Mouse (Mus musculus): ENCODE results near the gene Stil. TPM values are rescaled to one million over a fixed set of nuclear protein-coding genes. Genes with fewer than 3 reads are reported as not detected.

The Stil gene
- polyA plus RNA-seq, 1 experiment, result 0.72 TPM

- Histone ChIP-seq H3K27me3 (replicated peaks) (no peaks in the 10 kb centered on the region), H3K36me3 (replicated peaks; ENCODE audit: low read length) (peaks cover 69% of the 10 kb centered on the region), H3K9me3 (no peaks in the 10 kb centered on the region), H3K4me3 (replicated peaks) (no peak overlapping the region), H3K4me1 (peaks cover 25% of the 10 kb centered on the region)
- TF ChIP-seq FLI1 (IDR thresholded peaks at IDR 0.05; ENCODE audit: low read length) (no peak), GATA1 (IDR thresholded peaks at IDR 0.05; ENCODE audit: borderline replicate concordance, low read length) (peak; percentile 89; the same call in 2 of the 3 replicates)
Measured at GRCm38 (mm10) chr4:115038242-115038641, 38.3 kb downstream of the Stil start.

DNA sequence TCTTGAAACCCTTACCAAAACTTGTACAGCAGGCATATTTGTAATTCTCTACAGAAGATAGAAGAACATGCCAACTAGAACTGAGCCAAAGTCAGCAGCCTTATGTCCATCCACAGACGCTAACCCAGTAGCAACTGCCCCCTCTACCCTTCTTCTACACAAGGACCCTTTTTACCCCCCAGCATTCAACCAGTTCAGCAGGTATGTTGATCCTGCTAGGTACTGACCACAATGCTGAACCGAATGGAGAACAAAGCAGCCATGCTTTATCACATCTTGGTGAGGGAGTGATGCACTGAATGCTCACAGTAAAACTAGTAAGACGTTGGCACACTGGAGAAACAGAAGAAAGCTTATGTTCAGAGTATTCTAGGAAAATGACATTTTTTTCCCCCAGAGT is 45.7 kb downstream of the Stil start:
- no peak for TF ChIP-seq GATA1 (IDR thresholded peaks at IDR 0.05; ENCODE audit: borderline replicate concordance, low read length)
- Histone ChIP-seq H3K27me3 (replicated peaks) (no peaks in the 10 kb centered on the region), H3K4me3 (replicated peaks) (no peak overlapping the region), H3K9me3 (no peaks in the 10 kb centered on the region), H3K4me1 (peaks cover 57% of the 10 kb centered on the region), H3K36me3 (replicated peaks; ENCODE audit: low read length) (peaks cover 36% of the 10 kb centered on the region)

DNA sequence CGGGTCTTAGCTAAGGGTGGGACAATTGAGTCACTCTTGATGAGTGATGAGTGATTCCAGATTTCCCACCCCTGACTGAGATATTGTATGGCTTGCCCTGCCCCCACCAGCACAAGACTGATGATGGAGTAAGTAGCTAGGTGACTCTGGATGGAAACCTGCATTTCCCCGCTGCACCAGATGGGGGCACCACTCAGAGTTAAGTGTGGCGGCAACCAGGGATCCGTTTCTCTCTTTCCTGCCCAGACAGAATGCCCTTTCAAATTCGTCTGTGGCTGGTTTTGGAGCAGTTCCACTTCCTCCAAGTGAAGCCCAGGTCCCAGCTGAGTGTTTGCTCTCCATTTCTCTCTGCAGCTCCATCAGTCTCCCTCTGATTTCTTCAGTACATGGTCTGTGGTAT is 47.8 kb downstream of the Stil start:
- TF ChIP-seq GATA1 (IDR thresholded peaks at IDR 0.05; ENCODE audit: borderline replicate concordance, low read length) (no peak), FLI1 (IDR thresholded peaks at IDR 0.05; ENCODE audit: low read length) (no peak)
- Histone ChIP-seq H3K9me3 (no peaks in the 10 kb centered on the region), H3K27me3 (replicated peaks) (no peaks in the 10 kb centered on the region), H3K36me3 (replicated peaks; ENCODE audit: low read length) (peaks cover 15% of the 10 kb centered on the region), H3K4me3 (replicated peaks) (peak overlapping the region; percentile 87), H3K4me1 (peaks cover 78% of the 10 kb centered on the region)

DNA sequence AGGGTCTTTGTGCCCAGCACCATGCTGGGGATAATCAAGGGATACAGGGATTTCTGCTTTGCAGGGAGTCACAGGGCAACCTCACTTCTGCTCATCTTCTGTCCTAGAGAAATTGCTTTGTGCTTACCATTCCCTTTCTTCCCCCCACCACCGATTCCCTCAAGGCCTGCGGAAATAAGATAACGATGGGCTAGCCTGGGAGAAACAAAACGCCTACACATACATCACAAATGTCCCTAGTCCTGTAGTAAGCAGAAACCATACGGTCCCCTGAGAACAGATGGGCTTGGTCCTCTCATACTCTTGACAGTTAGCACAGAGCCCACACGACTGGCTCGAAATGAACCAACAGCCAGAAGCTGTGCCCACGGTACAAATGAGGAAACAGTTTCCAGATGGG is 48.2 kb downstream of the Stil start:
- TF ChIP-seq FLI1 (IDR thresholded peaks at IDR 0.05; ENCODE audit: low read length), result no peak
- TF ChIP-seq GATA1 (IDR thresholded peaks at IDR 0.05; ENCODE audit: borderline replicate concordance, low read length), result no peak
- H3K4me1 ChIP-seq, result peaks cover 83% of the 10 kb centered on the region
- H3K27me3 ChIP-seq (replicated peaks), result no peaks in the 10 kb centered on the region
- no peaks in the 10 kb centered on the region for H3K9me3 ChIP-seq
- peaks cover 10% of the 10 kb centered on the region for H3K36me3 ChIP-seq (replicated peaks; ENCODE audit: low read length)
- peak overlapping the region; percentile 87 for H3K4me3 ChIP-seq (replicated peaks)

DNA sequence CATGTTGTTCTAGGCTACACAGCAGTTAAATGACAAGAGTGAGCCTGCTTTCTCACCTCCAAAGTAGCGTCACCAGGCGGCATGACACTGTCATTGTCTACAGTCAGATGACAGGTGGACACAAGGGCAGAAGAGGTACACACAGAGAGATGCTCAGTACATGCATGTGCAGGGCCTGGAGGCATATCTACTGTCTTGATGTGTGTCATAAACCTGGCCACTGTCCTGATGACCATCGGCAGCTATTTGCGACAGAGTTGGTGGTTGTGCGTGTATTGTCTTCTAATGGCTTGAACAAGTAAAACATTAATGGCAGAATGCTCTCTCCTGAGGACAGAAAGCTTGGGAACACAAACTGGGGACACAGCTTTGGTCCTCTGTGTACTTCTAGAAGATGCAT is 51.3 kb downstream of the Stil start:
- Histone ChIP-seq H3K27me3 (replicated peaks) (no peaks in the 10 kb centered on the region), H3K36me3 (replicated peaks; ENCODE audit: low read length) (no peaks in the 10 kb centered on the region), H3K4me3 (replicated peaks) (peak overlapping the region; percentile 81), H3K4me1 (peaks cover 97% of the 10 kb centered on the region), H3K9me3 (no peaks in the 10 kb centered on the region)
- TF ChIP-seq GATA1 (IDR thresholded peaks at IDR 0.05; ENCODE audit: borderline replicate concordance, low read length) (no peak), FLI1 (IDR thresholded peaks at IDR 0.05; ENCODE audit: low read length) (no peak)

DNA sequence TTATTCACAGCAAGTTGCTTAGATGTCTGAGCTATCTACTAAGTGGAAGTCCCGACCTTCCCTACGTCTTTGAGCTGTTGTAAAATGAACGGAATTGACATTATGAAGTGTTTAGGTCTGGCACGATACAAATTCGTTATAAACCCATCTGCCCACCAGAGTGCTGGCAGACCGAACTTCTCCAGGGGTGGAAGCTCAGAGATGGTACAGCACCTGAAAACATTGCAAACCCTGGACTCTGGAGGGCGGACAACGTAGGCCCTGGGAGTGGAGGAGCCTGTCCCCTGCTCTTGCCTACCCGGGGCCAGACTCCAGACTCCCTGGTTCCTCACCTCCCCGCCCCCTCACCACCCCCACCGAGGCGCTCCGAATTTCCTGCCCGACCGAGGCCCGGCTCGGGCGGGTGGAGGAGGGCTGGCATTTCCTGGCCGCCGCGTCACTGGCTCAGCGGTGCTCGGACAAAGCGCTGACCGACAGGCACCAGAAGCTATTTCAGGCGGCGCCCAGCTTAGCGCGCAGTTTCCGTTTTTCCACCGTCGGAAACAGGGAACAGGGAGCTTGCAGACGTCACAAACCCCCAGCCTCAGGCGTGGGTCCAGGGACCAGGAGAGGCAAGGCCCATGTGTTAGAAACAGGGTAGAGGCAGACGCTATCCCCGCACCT is 52.5 kb downstream of the Stil start:
- H3K9me3 ChIP-seq, result no peaks in the 10 kb centered on the region
- H3K4me1 ChIP-seq, result peaks cover 86% of the 10 kb centered on the region
- H3K4me3 ChIP-seq (replicated peaks), result peak overlapping the region; percentile 92
- H3K27me3 ChIP-seq (replicated peaks), result no peaks in the 10 kb centered on the region
- H3K36me3 ChIP-seq (replicated peaks; ENCODE audit: low read length), result no peaks in the 10 kb centered on the region
- TF ChIP-seq GATA1 (IDR thresholded peaks at IDR 0.05; ENCODE audit: borderline replicate concordance, low read length) (no peak), FLI1 (IDR thresholded peaks at IDR 0.05; ENCODE audit: low read length) (no peak)

DNA sequence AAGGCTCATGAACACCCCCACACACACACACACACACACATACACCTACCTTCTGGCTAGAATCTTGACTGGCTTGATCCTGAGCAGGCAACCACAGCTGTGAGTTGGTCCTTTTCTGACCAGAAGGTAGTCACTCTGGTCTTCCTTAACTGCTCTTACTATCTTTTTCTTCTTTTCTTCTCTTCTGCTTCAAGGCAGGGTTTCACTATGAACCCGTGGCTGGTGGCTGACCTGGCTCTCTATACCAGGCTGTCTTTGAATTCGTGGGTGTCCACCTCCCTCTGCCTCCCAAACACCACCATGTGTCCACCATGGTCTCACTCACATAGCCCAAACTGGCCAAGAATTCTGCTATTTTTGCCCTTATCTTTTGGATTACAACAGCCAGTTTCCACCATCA is 55.1 kb downstream of the Stil start:
- no peak for TF ChIP-seq FLI1 (IDR thresholded peaks at IDR 0.05; ENCODE audit: low read length)
- TF ChIP-seq GATA1 (IDR thresholded peaks at IDR 0.05; ENCODE audit: borderline replicate concordance, low read length), result no peak
- no peaks in the 10 kb centered on the region for H3K9me3 ChIP-seq
- peaks cover 3% of the 10 kb centered on the region for H3K36me3 ChIP-seq (replicated peaks; ENCODE audit: low read length)
- peak overlapping the region; percentile 73 for H3K4me3 ChIP-seq (replicated peaks)
- peaks cover 61% of the 10 kb centered on the region for H3K4me1 ChIP-seq
- no peaks in the 10 kb centered on the region for H3K27me3 ChIP-seq (replicated peaks)

GRCm38 (mm10) chr4:115055691-115056090 is 55.7 kb downstream of the Stil start:
- no peak for TF ChIP-seq FLI1 (IDR thresholded peaks at IDR 0.05; ENCODE audit: low read length)
- no peak for TF ChIP-seq GATA1 (IDR thresholded peaks at IDR 0.05; ENCODE audit: borderline replicate concordance, low read length)
- Histone ChIP-seq H3K27me3 (replicated peaks) (no peaks in the 10 kb centered on the region), H3K36me3 (replicated peaks; ENCODE audit: low read length) (peaks cover 10% of the 10 kb centered on the region), H3K9me3 (no peaks in the 10 kb centered on the region), H3K4me3 (replicated peaks) (peak overlapping the region; percentile 94), H3K4me1 (peaks cover 60% of the 10 kb centered on the region)

DNA sequence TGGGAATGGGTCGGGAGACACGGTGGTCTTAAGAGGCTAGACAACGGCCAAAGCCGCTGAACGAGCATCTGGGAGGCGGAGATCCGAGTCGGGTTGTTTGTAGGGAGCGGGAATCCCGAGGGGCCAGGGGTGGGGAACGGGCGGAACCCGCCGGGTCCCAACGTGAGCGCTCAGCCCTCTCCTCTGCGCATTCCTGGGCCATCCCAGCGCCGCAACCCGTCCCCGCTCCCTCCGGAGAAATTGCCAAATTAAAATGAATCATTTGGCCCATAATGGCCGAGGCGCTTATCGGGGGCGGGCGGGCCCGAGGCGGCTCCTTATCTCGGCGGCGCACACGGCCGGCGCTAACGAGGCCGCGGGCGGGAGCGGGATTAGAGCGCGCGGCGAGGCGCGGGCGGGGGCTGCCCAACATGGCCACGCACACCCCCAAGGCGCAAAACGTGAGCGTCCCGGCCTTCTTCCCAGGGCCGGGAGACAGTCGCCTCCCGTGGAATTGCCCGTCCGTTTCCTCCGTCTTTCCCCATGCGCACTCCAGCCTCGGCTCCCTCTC is 56.5 kb downstream of the Stil start, which contains the start of gene Tal1:
TSS of gene Tal1 (plus strand) at position 56 of the 550 bp plus-strand sequence.
- no peaks in the 10 kb centered on the region for H3K9me3 ChIP-seq
- H3K4me3 ChIP-seq (replicated peaks), result peak within 1 kb of the TSS; percentile 94
- peaks cover 60% of the 10 kb centered on the region for H3K4me1 ChIP-seq
- H3K27me3 ChIP-seq (replicated peaks), result no peaks in the 10 kb centered on the region
- TF ChIP-seq GATA1 (IDR thresholded peaks at IDR 0.05; ENCODE audit: borderline replicate concordance, low read length), result 0 out of 3 replicates have a peak, but pooled peaks have one; percentile 42
- no peak for TF ChIP-seq FLI1 (IDR thresholded peaks at IDR 0.05; ENCODE audit: low read length)
- H3K36me3 ChIP-seq (replicated peaks; ENCODE audit: low read length), result peaks cover 17% of the 10 kb centered on the region

DNA sequence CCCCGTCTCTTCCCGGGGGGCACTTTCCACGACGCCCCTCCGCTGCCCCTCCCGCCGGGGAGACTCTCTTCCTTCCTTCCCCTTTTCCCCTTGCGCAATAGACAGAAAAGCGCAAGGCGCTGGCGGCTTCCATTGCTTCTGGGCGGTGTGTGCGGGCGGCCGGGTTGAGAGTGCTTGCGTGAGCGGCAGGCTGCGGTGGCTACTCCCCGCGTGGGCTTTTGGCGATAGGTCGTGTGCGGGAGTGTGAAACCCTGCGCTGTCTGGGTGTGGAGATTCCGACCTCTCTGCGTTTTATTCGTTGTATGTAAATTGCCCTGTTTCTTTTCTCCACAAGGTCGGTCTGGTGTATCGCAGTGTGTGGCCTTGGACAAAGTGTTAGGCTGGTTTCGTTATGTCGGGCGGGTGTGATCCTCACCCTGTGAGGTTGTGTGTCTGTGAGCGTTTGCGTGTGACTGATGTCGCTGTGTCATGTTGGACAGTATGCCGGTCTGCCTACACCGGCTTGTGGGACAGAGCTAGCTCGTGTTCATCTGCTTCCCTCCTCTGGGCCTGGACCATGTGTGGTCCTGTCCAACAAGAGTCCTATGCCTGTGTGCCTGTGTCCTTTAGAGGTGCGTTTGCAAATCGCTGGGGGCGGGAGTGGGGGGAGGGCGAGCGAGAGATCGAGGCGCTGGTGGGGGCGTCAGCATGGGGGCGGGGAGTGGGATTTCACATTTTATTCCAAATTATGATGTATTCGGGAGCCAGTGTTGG is 57.1 kb downstream of the Stil start:
- H3K4me1 ChIP-seq, result peaks cover 59% of the 10 kb centered on the region
- H3K4me3 ChIP-seq (replicated peaks), result peak overlapping the region; percentile 94
- H3K9me3 ChIP-seq, result no peaks in the 10 kb centered on the region
- peaks cover 21% of the 10 kb centered on the region for H3K36me3 ChIP-seq (replicated peaks; ENCODE audit: low read length)
- no peak for TF ChIP-seq GATA1 (IDR thresholded peaks at IDR 0.05; ENCODE audit: borderline replicate concordance, low read length)
- TF ChIP-seq FLI1 (IDR thresholded peaks at IDR 0.05; ENCODE audit: low read length), result no peak
- H3K27me3 ChIP-seq (replicated peaks), result no peaks in the 10 kb centered on the region

Measured in megakaryocyte, embryonic 14.5 days (primary cell).